8 mouse cellular contexts compared by ENCODE assay signal in the genomic region with DNA sequence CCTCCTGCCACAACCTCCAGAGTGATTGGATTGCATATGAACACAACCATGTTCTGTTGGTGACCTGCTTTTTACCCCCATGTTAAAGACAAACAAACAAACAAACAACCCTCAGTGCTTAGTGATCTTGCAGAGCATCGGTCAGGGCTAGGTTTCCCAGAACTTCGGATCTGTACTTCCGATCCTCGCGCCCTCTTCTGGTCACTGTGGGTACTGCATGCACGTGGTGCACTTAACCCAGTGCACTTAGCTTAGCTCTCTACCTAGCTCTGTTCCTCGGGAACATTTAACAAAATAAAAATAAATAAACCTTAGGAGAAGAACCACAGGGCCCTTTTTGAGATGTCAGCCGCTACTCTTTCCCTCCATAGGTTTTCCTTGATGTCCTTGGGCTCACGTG. TPM values are rescaled to one million over a fixed set of nuclear protein-coding genes. Genes with fewer than 3 reads are reported as not detected.
A peak's percentile ranks its signal among the peaks of the same experiment; 100 is the strongest.
DNase-seq lines count a peak whose midpoint lies in the region; ATAC-seq and TF ChIP-seq lines count a peak whose summit lies in the region.
"Had no signal": no experiment of that assay in that cellular context is flagged by ENCODE, and none has a peak within 500 bp of the region (broad histone marks: within the 10 kb centered on the region; RNA-seq: fewer than 3 reads in every experiment).

No protein-coding gene starts in this region.

- H3K4me3 ChIP-seq in left cerebral cortex, adult 2 months: no peak overlapping the region
- no peak overlapping the region for H3K4me3 ChIP-seq in G1E (ENCODE audit: low read depth, low read length)
- H3K4me3 ChIP-seq in bone marrow macrophage, adult 2 months (ENCODE audit: insufficient read depth, low read length): no peak overlapping the region
- no peak overlapping the region for H3K4me3 ChIP-seq in hindbrain, embryonic 12.5 days
- H3K4me3 ChIP-seq: megakaryocyte, embryonic 14.5 days had no signal

- peaks cover 2% of the 10 kb centered on the region for H3K4me1 ChIP-seq in G1E (ENCODE audit: insufficient read depth, low read depth, low read length)
- H3K4me1 ChIP-seq in bone marrow macrophage, adult 2 months (ENCODE audit: control insufficient read depth, insufficient read depth, low read length): peaks cover 14% of the 10 kb centered on the region
- H3K4me1 ChIP-seq in hindbrain, embryonic 12.5 days: peaks cover 20% of the 10 kb centered on the region

- H3K27ac ChIP-seq in left cerebral cortex, adult 2 months: no peak overlapping the region
- no peak overlapping the region for H3K27ac ChIP-seq in bone marrow macrophage, adult 2 months (ENCODE audit: insufficient read depth, low read depth, low read length)
- peak overlapping the region; percentile 78; the same call in 1 of the 2 replicates for H3K27ac ChIP-seq in hindbrain, embryonic 12.5 days

- H3K4me2 ChIP-seq in hindbrain, embryonic 12.5 days (replicated peaks): no peak overlapping the region

- WGBS in hindbrain, embryonic 12.5 days: 39% methylated on average over 9 of the region's 9 CpGs

- no peaks in the 10 kb centered on the region for H3K36me3 ChIP-seq in G1E (replicated peaks)
- no peaks in the 10 kb centered on the region for H3K36me3 ChIP-seq in hindbrain, embryonic 12.5 days

- TF ChIP-seq POLR2A in bone marrow macrophage, adult 2 months (IDR thresholded peaks at IDR 0.05; ENCODE audit: borderline replicate concordance, low read depth, low read length): no peak

- no peak for ATAC-seq in G1E (ENCODE audit: extremely low read depth, insufficient number of reproducible peaks, low FRiP score, poor library complexity, severe bottlenecking)
- ATAC-seq in hindbrain, embryonic 12.5 days (ENCODE audit: low FRiP score): no peak

- DNase-seq in left cerebral cortex, adult 2 months (ENCODE audit: extremely low spot score in 1 of 2, low spot score in 2 of 2): no peak
- no peak for DNase-seq in left cerebral cortex, adult 9 months (ENCODE audit: low spot score in 2 of 2)
- DNase-seq in G1E (ENCODE audit: low spot score): no peak
- DNase-seq in lung, postnatal 4 days: peak; percentile 71 to 81
- DNase-seq in thymus, postnatal 14 days: peak; percentile 72

- intact Hi-C loops in left cerebral cortex, adult 2 months (cut with DNase I): no loop called here

- no peaks in the 10 kb centered on the region for H3K9me3 ChIP-seq in G1E (replicated peaks)
- H3K9me3 ChIP-seq in hindbrain, embryonic 12.5 days (replicated peaks): no peaks in the 10 kb centered on the region

- H3K27me3 ChIP-seq in G1E (ENCODE audit: insufficient read depth, low read length): peaks cover 18% of the 10 kb centered on the region
- no peaks in the 10 kb centered on the region for H3K27me3 ChIP-seq in hindbrain, embryonic 12.5 days

- no peak overlapping the region for H3K9ac ChIP-seq in hindbrain, embryonic 12.5 days

- peak; percentile 65 for TF ChIP-seq CTCF in left cerebral cortex, adult 2 months (IDR thresholded peaks at IDR 0.05)
- peak; percentile 75 for TF ChIP-seq CTCF in G1E (IDR thresholded peaks at IDR 0.05; ENCODE audit: low read depth, low read length)
- TF ChIP-seq CTCF in bone marrow macrophage, adult 2 months (IDR thresholded peaks at IDR 0.05; ENCODE audit: low read depth, low read length): peak; percentile 98

RNA-seq across cellular contexts. Expression of a gene that starts 34.6 kb away (rescaled TPM):
- 10 to 100 TPM; 12.9 to 14.6 TPM for total RNA-seq in left cerebral cortex, adult 2 months (2021)
- total RNA-seq in G1E (2014; fragmentation: Nextera tagmentation): 17.2 and 18.7 TPM in 2 replicates
- 23.0 and 23.5 TPM in 2 replicates for total RNA-seq in G1E (2017)
- polyA plus RNA-seq in G1E (2012): 29.8 and 37.0 TPM in 2 replicates
- 13.2 and 14.6 TPM in 2 replicates for polyA plus RNA-seq in bone marrow macrophage, adult 2 months (2012; ENCODE audit: insufficient read depth, insufficient read length, missing spikeins)
- polyA plus RNA-seq in hindbrain, embryonic 12.5 days (2016; fragmentation: Nextera tagmentation; extraction: Ambion mirVana): 9.9 and 11.1 TPM in 2 replicates

RNA-seq across cellular contexts. Expression of a gene that starts 48.2 kb away (rescaled TPM):
- total RNA-seq in left cerebral cortex, adult 2 months (2021): 1 to 10 TPM; 3.5 to 3.7 TPM
- total RNA-seq in G1E (2014; fragmentation: Nextera tagmentation) (not detected in 2 replicates), G1E (2017) (under 0.01 TPM in 1 of 2 replicates, not detected in the other)
- not detected in 2 replicates for polyA plus RNA-seq in G1E (2012)
- polyA plus RNA-seq in bone marrow macrophage, adult 2 months (2012; ENCODE audit: insufficient read depth, insufficient read length, missing spikeins): not detected in 2 replicates
- polyA plus RNA-seq in hindbrain, embryonic 12.5 days (2016; fragmentation: Nextera tagmentation; extraction: Ambion mirVana): 8.2 and 8.9 TPM in 2 replicates

Comparison
In these comparisons a context has a peak if more than half of its experiments do, and no peak if none do; other contexts are left out.
1. DNase-seq: peak in lung, postnatal 4 days (2 of 2) and thymus, postnatal 14 days (single experiment); none in left cerebral cortex, adult 2 months (0 of 2), left cerebral cortex, adult 9 months (0 of 2) and G1E (single experiment).
2. Peak in every context shown above with its lines, with median percentiles within 50 percentile points of each other: CTCF ChIP-seq.